9 mouse cellular contexts compared by ENCODE assay signal in the genomic region with DNA sequence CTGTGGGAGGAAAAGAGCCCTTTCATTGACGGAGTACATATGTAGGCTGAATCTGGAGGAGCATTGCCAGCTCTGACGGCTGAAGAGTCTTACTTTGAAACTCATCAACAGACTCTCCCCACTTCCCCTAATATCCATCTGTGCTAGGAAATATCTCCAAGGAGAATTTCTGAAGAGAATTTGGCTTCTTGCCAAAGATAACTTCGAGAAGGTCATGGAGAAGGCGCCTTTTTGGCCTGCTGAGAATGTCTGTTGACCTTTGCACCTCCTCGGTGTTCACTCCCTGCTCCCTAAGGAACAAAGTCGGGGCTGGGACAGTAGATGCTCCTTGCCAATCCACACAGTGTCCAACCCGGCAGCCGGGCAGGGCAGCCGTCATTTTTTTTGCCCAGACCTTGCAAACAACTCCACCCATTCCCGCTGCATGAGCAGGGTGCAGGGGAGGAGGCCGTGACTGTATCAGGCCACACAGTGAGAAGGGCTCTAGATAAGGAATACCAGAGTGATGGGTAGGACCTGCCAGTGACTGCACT. TPM values are rescaled to one million over a fixed set of nuclear protein-coding genes. Genes with fewer than 3 reads are reported as not detected.
A peak's percentile ranks its signal among the peaks of the same experiment; 100 is the strongest.
DNase-seq lines count a peak whose midpoint lies in the region; ATAC-seq lines count a peak whose summit lies in the region.
"Had no signal": no experiment of that assay in that cellular context is flagged by ENCODE, and none has a peak within 500 bp of the region (broad histone marks: within the 10 kb centered on the region; RNA-seq: fewer than 3 reads in every experiment).

No protein-coding gene starts in this region.

- H3K4me2 ChIP-seq in neural tube, embryonic 15.5 days, result no peak overlapping the region
- peak overlapping the region; percentile 24 for H3K4me2 ChIP-seq in heart, embryonic 11.5 days
- no peak overlapping the region for H3K4me2 ChIP-seq in kidney, embryonic 16.5 days (replicated peaks; ENCODE audit: low read depth, low read length)
- H3K4me2 ChIP-seq in stomach, embryonic 15.5 days, result no peak overlapping the region

- no peaks in the 10 kb centered on the region for H3K4me1 ChIP-seq in neural tube, embryonic 15.5 days
- peaks cover 6% of the 10 kb centered on the region; the same call in 1 of the 2 replicates for H3K4me1 ChIP-seq in heart, embryonic 11.5 days (ENCODE audit: control insufficient read depth, insufficient read depth, low read length)
- peaks cover 6% of the 10 kb centered on the region; the same call in 1 of the 2 replicates for H3K4me1 ChIP-seq in kidney, embryonic 16.5 days (ENCODE audit: insufficient read depth, low read length)
- 0 out of 2 replicates have a peak, but pooled peaks cover 5% of the 10 kb centered on the region for H3K4me1 ChIP-seq in stomach, embryonic 15.5 days
- no peaks in the 10 kb centered on the region for H3K4me1 ChIP-seq in limb, embryonic 10.5 days

- peak; percentile 24 for DNase-seq in neural tube, embryonic 10.5 days (ENCODE audit: extremely low spot score, low spot score)
- DNase-seq in limb, embryonic 10.5 days (ENCODE audit: low spot score), result no peak
- DNase-seq in left cerebral cortex, adult 18-20 months (ENCODE audit: low spot score in 2 of 2), result no peak
- no peak for DNase-seq in urinary bladder, adult 2 months (ENCODE audit: low spot score)

- H3K27ac ChIP-seq in neural tube, embryonic 15.5 days (replicated peaks), result no peak overlapping the region
- H3K27ac ChIP-seq in heart, embryonic 11.5 days (ENCODE audit: low read depth, low read length), result peak overlapping the region; percentile 46
- no peak overlapping the region for H3K27ac ChIP-seq in kidney, embryonic 16.5 days (ENCODE audit: low read length)
- H3K27ac ChIP-seq in stomach, embryonic 15.5 days, result no peak overlapping the region
- no peak overlapping the region for H3K27ac ChIP-seq in limb, embryonic 10.5 days

- no peak for ATAC-seq in neural tube, embryonic 15.5 days (ENCODE audit: low FRiP score)
- peak; percentile 79 for ATAC-seq in heart, embryonic 11.5 days (replicated peaks; ENCODE audit: insufficient number of reproducible peaks, low FRiP score, low TSS enrichment)
- peak; percentile 83 for ATAC-seq in kidney, embryonic 16.5 days (ENCODE audit: low FRiP score, low TSS enrichment)
- ATAC-seq in stomach, embryonic 15.5 days (ENCODE audit: insufficient read depth, low FRiP score, low read depth), result peak; percentile 50; the same call in 1 of the 2 replicates

- H3K9ac ChIP-seq in neural tube, embryonic 15.5 days (replicated peaks), result no peak overlapping the region
- no peak overlapping the region for H3K9ac ChIP-seq in heart, embryonic 11.5 days (ENCODE audit: low read depth, low read length)
- no peak overlapping the region for H3K9ac ChIP-seq in kidney, embryonic 16.5 days (replicated peaks; ENCODE audit: low read length)
- H3K9ac ChIP-seq in stomach, embryonic 15.5 days, result no peak overlapping the region

- 69% methylated on average over 11 of the region's 11 CpGs for WGBS in neural tube, embryonic 15.5 days
- 22% methylated on average over 11 of the region's 11 CpGs for WGBS in heart, embryonic 11.5 days (ENCODE audit: insufficient replicate concordance)
- 23% methylated on average over 11 of the region's 11 CpGs for WGBS in kidney, embryonic 16.5 days
- 39% methylated on average over 11 of the region's 11 CpGs for WGBS in stomach, embryonic 15.5 days
- 79% methylated on average over 11 of the region's 11 CpGs for WGBS in limb, embryonic 10.5 days

- H3K36me3 ChIP-seq in neural tube, embryonic 15.5 days, result no peaks in the 10 kb centered on the region
- no peaks in the 10 kb centered on the region for H3K36me3 ChIP-seq in heart, embryonic 11.5 days (ENCODE audit: control insufficient read depth, insufficient read depth, low read length)
- H3K36me3 ChIP-seq in kidney, embryonic 16.5 days (ENCODE audit: insufficient read depth, low read length), result no peaks in the 10 kb centered on the region
- H3K36me3 ChIP-seq in stomach, embryonic 15.5 days, result no peaks in the 10 kb centered on the region
- H3K36me3 ChIP-seq in limb, embryonic 10.5 days, result no peaks in the 10 kb centered on the region

- H3K27me3 ChIP-seq in neural tube, embryonic 15.5 days (replicated peaks), result no peaks in the 10 kb centered on the region
- H3K27me3 ChIP-seq in heart, embryonic 11.5 days (ENCODE audit: control insufficient read depth, insufficient read depth, low read length), result no peaks in the 10 kb centered on the region
- H3K27me3 ChIP-seq in kidney, embryonic 16.5 days (ENCODE audit: insufficient read depth, low read length), result no peaks in the 10 kb centered on the region
- H3K27me3 ChIP-seq in stomach, embryonic 15.5 days (replicated peaks), result no peaks in the 10 kb centered on the region
- H3K27me3 ChIP-seq in limb, embryonic 10.5 days (ENCODE audit: low read depth, poor library complexity, severe bottlenecking), result no peaks in the 10 kb centered on the region

- no peaks in the 10 kb centered on the region for H3K9me3 ChIP-seq in neural tube, embryonic 15.5 days (replicated peaks)
- H3K9me3 ChIP-seq in heart, embryonic 11.5 days (replicated peaks; ENCODE audit: control insufficient read depth, low read length), result 0 out of 2 replicates have a peak, but pooled peaks cover 3% of the 10 kb centered on the region
- H3K9me3 ChIP-seq in kidney, embryonic 16.5 days (ENCODE audit: low read length), result peaks cover 6% of the 10 kb centered on the region; the same call in 1 of the 2 replicates
- no peaks in the 10 kb centered on the region for H3K9me3 ChIP-seq in stomach, embryonic 15.5 days
- no peaks in the 10 kb centered on the region for H3K9me3 ChIP-seq in limb, embryonic 10.5 days (replicated peaks)

- no peak overlapping the region for H3K4me3 ChIP-seq in neural tube, embryonic 15.5 days (replicated peaks)
- no peak overlapping the region for H3K4me3 ChIP-seq in heart, embryonic 11.5 days (ENCODE audit: low read depth, low read length)
- no peak overlapping the region for H3K4me3 ChIP-seq in kidney, embryonic 16.5 days (ENCODE audit: low read length)
- H3K4me3 ChIP-seq in stomach, embryonic 15.5 days (replicated peaks), result no peak overlapping the region
- no peak overlapping the region for H3K4me3 ChIP-seq in limb, embryonic 10.5 days
- H3K4me3 ChIP-seq: myocyte had no signal

RNA-seq across cellular contexts. Expression of a gene that starts 14.5 kb away (rescaled TPM):
- 0.70 and 2.6 TPM in 2 replicates for polyA plus RNA-seq in neural tube, embryonic 15.5 days (2015; fragmentation: Nextera tagmentation; extraction: Ambion mirVana)
- polyA plus RNA-seq in heart, embryonic 11.5 days (2014; fragmentation: Nextera tagmentation; extraction: Ambion mirVana), result 2.1 and 2.2 TPM in 2 replicates
- polyA plus RNA-seq in kidney, embryonic 16.5 days (2015; fragmentation: Nextera tagmentation; extraction: Ambion mirVana), result 8.5 and 8.6 TPM in 2 replicates
- 0.52 and 0.87 TPM in 2 replicates for polyA plus RNA-seq in stomach, embryonic 15.5 days (2015; fragmentation: Nextera tagmentation; extraction: Ambion mirVana)
- 0.25 and 0.39 TPM in 2 replicates for polyA plus RNA-seq in limb, embryonic 10.5 days (2016; fragmentation: Nextera tagmentation; extraction: Ambion mirVana)
- 10 to 100 TPM; 81.7 to 87.2 TPM for total RNA-seq in left cerebral cortex, adult 18-20 months (2021)
- 0.85 and 1.1 TPM in 2 replicates for polyA plus RNA-seq in urinary bladder, adult 2 months (2012; rRNA removed)
